Comparison of ENCODE assay signal across 9 mouse cellular contexts in the genomic region with DNA sequence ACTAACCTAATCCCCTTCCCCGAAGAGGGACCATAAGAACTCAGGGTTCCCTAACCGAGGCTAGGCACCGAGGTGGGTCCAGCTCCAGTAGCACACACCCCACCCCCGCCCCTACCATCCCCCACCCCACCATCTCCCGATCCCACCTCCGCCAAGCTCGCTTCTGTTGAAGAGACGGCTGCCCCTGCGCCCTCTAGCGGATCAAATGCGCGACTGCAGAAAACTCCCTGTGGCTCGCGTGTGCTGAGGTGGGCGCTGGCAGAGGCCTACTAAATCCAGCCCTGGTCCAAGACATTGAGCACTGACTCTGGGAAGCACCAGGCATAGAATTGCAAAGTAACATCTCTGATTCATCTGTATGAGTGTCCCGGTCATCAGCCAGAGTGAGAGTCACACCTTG. TPM values are rescaled to one million over a fixed set of nuclear protein-coding genes. Genes with fewer than 3 reads are reported as not detected.
DNase-seq lines count a peak whose midpoint lies in the region; ATAC-seq and TF ChIP-seq lines count a peak whose summit lies in the region.
"Had no signal": no experiment of that assay in that cellular context is flagged by ENCODE, and none has a peak within 500 bp of the region (broad histone marks: within the 10 kb centered on the region; RNA-seq: fewer than 3 reads in every experiment).

No protein-coding gene starts in this region.

- ATAC-seq in forebrain, embryonic 16.5 days, result 0 out of 2 replicates have a peak, but pooled peaks have one; percentile 24
- peak; percentile 50 for ATAC-seq in inflammation-experienced regulatory T-cells, adult 6 months

- peak; percentile 76 for TF ChIP-seq CTCF in ES-Bruce4 (IDR thresholded peaks at IDR 0.05; ENCODE audit: low read depth, low read length)

- no peak overlapping the region for H3K4me3 ChIP-seq in ES-Bruce4 (ENCODE audit: low read depth, low read length)
- H3K4me3 ChIP-seq in forebrain, embryonic 16.5 days (replicated peaks; ENCODE audit: low read length), result no peak overlapping the region

- no peak for TF ChIP-seq EP300 in ES-Bruce4 (IDR thresholded peaks at IDR 0.05; ENCODE audit: insufficient read depth, low read depth, low read length)

- no peaks in the 10 kb centered on the region for H3K36me3 ChIP-seq in ES-Bruce4 (ENCODE audit: control insufficient read depth, insufficient read depth, low read length, poor library complexity, severe bottlenecking)
- H3K36me3 ChIP-seq in forebrain, embryonic 16.5 days (ENCODE audit: control insufficient read depth, insufficient read depth), result no peaks in the 10 kb centered on the region

- no peak overlapping the region for H3K9ac ChIP-seq in ES-Bruce4 (ENCODE audit: low read depth, poor library complexity, severe bottlenecking)
- H3K9ac ChIP-seq in forebrain, embryonic 16.5 days (replicated peaks; ENCODE audit: low read depth, low read length), result no peak overlapping the region

- 2% methylated on average over 16 of the region's 16 CpGs for WGBS in forebrain, embryonic 16.5 days

- H3K27me3 ChIP-seq in ES-Bruce4 (ENCODE audit: control insufficient read depth, insufficient read depth, low read length, poor library complexity, severe bottlenecking), result peaks cover 8% of the 10 kb centered on the region
- peaks cover 12% of the 10 kb centered on the region; the same call in 1 of the 2 replicates for H3K27me3 ChIP-seq in forebrain, embryonic 16.5 days (replicated peaks; ENCODE audit: control insufficient read depth, insufficient read depth, low read length)

- H3K4me1 ChIP-seq in ES-Bruce4 (ENCODE audit: control insufficient read depth, insufficient read depth, low read length), result no peaks in the 10 kb centered on the region
- peaks cover 33% of the 10 kb centered on the region for H3K4me1 ChIP-seq in forebrain, embryonic 16.5 days (replicated peaks; ENCODE audit: control insufficient read depth, insufficient read depth, low read length)

- TF ChIP-seq POLR2A in ES-Bruce4 (IDR thresholded peaks at IDR 0.05; ENCODE audit: insufficient read depth, low read length), result no peak

- DNase-seq in 3T3-L1 (ENCODE audit: low read depth, low spot score), result peak; percentile 11
- peak; percentile 43 to 73 for DNase-seq in cerebellum, adult 18-20 months
- DNase-seq in lung, postnatal 14 days, result peak; percentile 77
- DNase-seq in right cerebral cortex, adult 2 months (ENCODE audit: low spot score in 2 of 2), result peak; percentile 80 to 81
- peak; percentile 48 to 72 for DNase-seq in urinary bladder, postnatal 4 days (ENCODE audit: low spot score in 2 of 2)

- H3K9me3 ChIP-seq in ES-Bruce4 (replicated peaks; ENCODE audit: control insufficient read depth, insufficient read depth, low read length, poor library complexity, severe bottlenecking), result no peaks in the 10 kb centered on the region
- H3K9me3 ChIP-seq in forebrain, embryonic 16.5 days (ENCODE audit: control insufficient read depth, low read length), result no peaks in the 10 kb centered on the region

- H3K27ac ChIP-seq in ES-Bruce4 (ENCODE audit: insufficient read depth, low read length), result no peak overlapping the region
- H3K27ac ChIP-seq in forebrain, embryonic 16.5 days (ENCODE audit: low read length), result no peak overlapping the region

- peak overlapping the region; percentile 32 for H3K4me2 ChIP-seq in forebrain, embryonic 16.5 days (ENCODE audit: low read length)

RNA-seq across cellular contexts. Expression of a gene that starts 1.5 kb away (rescaled TPM):
- 0.07 and 0.12 TPM in 2 replicates for polyA plus RNA-seq in ES-Bruce4 (2011; ENCODE audit: insufficient read depth, insufficient read length, low read depth, missing spikeins)
- 6.4 and 8.2 TPM in 2 replicates for polyA plus RNA-seq in forebrain, embryonic 16.5 days (2015; fragmentation: Nextera tagmentation; extraction: Ambion mirVana)
- polyA plus RNA-seq in inflammation-experienced regulatory T-cells, adult 6 months (2017; shearing (Covaris generic)), result under 1 TPM in 1 of 3 experiments, not detected in 2; 0.05 TPM
- polyA plus RNA-seq: stomach, embryonic 14.5 days had no signal

RNA-seq across cellular contexts. Expression of a gene that starts 53.2 kb away (rescaled TPM):
- 4.4 and 5.2 TPM in 2 replicates for polyA plus RNA-seq in ES-Bruce4 (2011; ENCODE audit: insufficient read depth, insufficient read length, low read depth, missing spikeins)
- polyA plus RNA-seq in forebrain, embryonic 16.5 days (2015; fragmentation: Nextera tagmentation; extraction: Ambion mirVana), result 58.1 and 67.0 TPM in 2 replicates
- polyA plus RNA-seq in inflammation-experienced regulatory T-cells, adult 6 months (2017; shearing (Covaris generic)), result 10 to 100 TPM; 45.8 to 70.7 (median 62.8) TPM

Comparison
In these comparisons a context has a peak if more than half of its experiments do, and no peak if none do; other contexts are left out.
1. DNase-seq: peak in every context shown above with its lines; median percentile 80 in right cerebral cortex, adult 2 months; 77 in lung, postnatal 14 days; 60 in urinary bladder, postnatal 4 days; 58 in cerebellum, adult 18-20 months; 11 in 3T3-L1.